Mouse (Mus musculus) cerebellum, postnatal 4 days (tissue): ENCODE measurements at regions not wholly inside any gene's neighbourhood (a gene's known extent, or its start where the extent isn't known, plus 50 kb on each side); places are given as distances from the start of the nearest gene placed in this dataset.
"Not testable (repeated sequence)": the region's sequence is repeated elsewhere in the genome, so short reads cannot be mapped to it uniquely, and the experiment has no call there.

ENCODE experiments used
- DNase-seq, 2 experiments: peaks; one replicate each; pipeline ENCODE4 v3.0.0; 2022; ENCODE audit warnings: low spot score in 2 of 2, mixed read lengths in 1 of 2

GRCm38 (mm10) chr1:149463930-149464329 is 497.2 kb downstream of the Pla2g4a start:
- no peak for DNase-seq

GRCm38 (mm10) chr1:149449801-149450493 is 511.1 kb downstream of the Pla2g4a start:
- DNase-seq: peak in 1 of 2 experiments; percentile 65

GRCm38 (mm10) chr1:149448516-149448915 is 512.6 kb downstream of the Pla2g4a start:
- peak in 1 of 2 experiments; percentile 9 for DNase-seq

GRCm38 (mm10) chr1:149411009-149411408 is 550.1 kb downstream of the Pla2g4a start:
- no peak for DNase-seq

GRCm38 (mm10) chr1:149405367-149405766 is 555.7 kb downstream of the Pla2g4a start:
- no peak for DNase-seq

- DNase-seq: peak in 1 of 2 experiments; percentile 17
Measured at GRCm38 (mm10) chr1:149388706-149389105, 572.4 kb downstream of the Pla2g4a start.

GRCm38 (mm10) chr1:149351338-149351907 is 609.7 kb downstream of the Pla2g4a start:
- no peak for DNase-seq

GRCm38 (mm10) chr1:149347359-149347758 is 613.7 kb downstream of the Pla2g4a start:
- DNase-seq: no peak

GRCm38 (mm10) chr1:149338158-149338557 is 622.9 kb downstream of the Pla2g4a start:
- no peak for DNase-seq

- DNase-seq: no peak
Measured at GRCm38 (mm10) chr1:149332239-149332638, 628.9 kb downstream of the Pla2g4a start.

GRCm38 (mm10) chr1:149327171-149327570 is 633.9 kb downstream of the Pla2g4a start:
- DNase-seq: no peak

- no peak for DNase-seq
Measured at GRCm38 (mm10) chr1:149323095-149323494, 638.0 kb downstream of the Pla2g4a start.

- no peak for DNase-seq
Measured at GRCm38 (mm10) chr1:149289725-149290124, 671.4 kb downstream of the Pla2g4a start.

- no peak for DNase-seq
Measured at GRCm38 (mm10) chr1:149274932-149275331, 686.2 kb downstream of the Pla2g4a start.

- no peak for DNase-seq
Measured at GRCm38 (mm10) chr1:149256866-149257265, 704.2 kb downstream of the Pla2g4a start.

- DNase-seq: peak in 1 of 2 experiments; percentile 2
Measured at GRCm38 (mm10) chr1:149254141-149254540, 706.9 kb downstream of the Pla2g4a start.

GRCm38 (mm10) chr1:149238329-149239015 is 722.6 kb downstream of the Pla2g4a start:
- DNase-seq: no peak

GRCm38 (mm10) chr1:149227170-149227569 is 733.9 kb downstream of the Pla2g4a start:
- DNase-seq: not testable (repeated sequence)

- DNase-seq: no peak
Measured at GRCm38 (mm10) chr1:149226400-149226799, 734.7 kb downstream of the Pla2g4a start.

GRCm38 (mm10) chr1:149202631-149203030 is 758.5 kb downstream of the Pla2g4a start:
- no peak for DNase-seq

- no peak for DNase-seq
Measured at GRCm38 (mm10) chr1:149199284-149199683, 761.8 kb downstream of the Pla2g4a start.

GRCm38 (mm10) chr1:149198854-149199253 is 762.2 kb downstream of the Pla2g4a start:
- DNase-seq: no peak
